Mouse (Mus musculus): ENCODE data around the gene Rras. TPM values are rescaled to one million over a fixed set of nuclear protein-coding genes. Genes with fewer than 3 reads are reported as not detected.

Rras gene
- total RNA-seq, 2 experiments from 2014 or later, result 1.1 to 6.1 TPM

DNA sequence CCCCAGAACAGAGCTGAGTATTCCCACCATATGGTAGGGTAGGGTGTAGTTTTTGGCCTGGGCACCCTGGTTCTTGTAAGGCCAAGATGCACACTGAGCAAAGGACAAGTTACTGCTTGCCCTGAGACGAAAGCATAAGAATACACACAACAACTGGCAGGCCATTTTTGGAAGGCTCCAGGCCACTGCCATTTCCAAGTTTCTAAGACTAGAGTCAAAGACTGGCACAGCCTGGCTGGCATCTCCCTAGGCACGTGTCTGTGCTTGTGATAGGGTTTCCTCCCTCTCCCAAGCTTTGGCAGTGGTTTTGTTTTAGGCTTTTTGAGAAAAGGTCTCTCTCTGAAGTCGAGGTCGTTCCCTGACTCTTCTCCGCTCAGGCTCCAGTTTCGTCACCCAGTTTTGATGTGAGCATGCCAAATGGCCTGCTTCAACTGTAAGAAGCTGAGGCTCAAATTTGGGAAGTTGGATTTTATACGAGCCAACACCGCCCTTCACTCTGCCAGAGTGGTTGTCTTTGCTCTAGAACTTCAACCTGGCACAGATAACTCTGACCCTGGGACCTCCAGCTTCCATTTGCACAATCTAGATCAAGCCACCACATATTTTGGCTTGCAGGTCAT lies 8.0 kb downstream of the Rras start:
- ATAC-seq (replicated peaks; ENCODE audit: poor library complexity), result no peak

DNA sequence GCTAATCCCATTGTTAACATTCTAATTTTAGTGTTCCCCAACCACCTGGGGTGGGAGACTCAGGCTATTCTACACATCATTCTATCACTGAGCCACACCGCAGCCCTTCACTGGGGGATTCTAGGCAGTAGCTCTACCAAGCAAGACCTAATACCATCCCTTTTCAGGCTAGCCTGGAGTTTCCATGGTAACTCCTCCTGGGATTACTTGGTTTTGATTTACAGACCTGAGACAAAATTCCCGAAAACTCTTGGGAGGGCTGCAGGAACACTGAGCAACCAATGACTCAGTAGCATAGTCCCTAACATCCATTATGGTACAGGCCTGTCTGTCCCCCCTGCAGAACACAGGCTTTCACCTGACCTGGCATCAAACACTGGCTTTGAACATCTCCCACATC lies 8.5 kb downstream of the Rras start:
- no peak for ATAC-seq (replicated peaks; ENCODE audit: poor library complexity)

DNA sequence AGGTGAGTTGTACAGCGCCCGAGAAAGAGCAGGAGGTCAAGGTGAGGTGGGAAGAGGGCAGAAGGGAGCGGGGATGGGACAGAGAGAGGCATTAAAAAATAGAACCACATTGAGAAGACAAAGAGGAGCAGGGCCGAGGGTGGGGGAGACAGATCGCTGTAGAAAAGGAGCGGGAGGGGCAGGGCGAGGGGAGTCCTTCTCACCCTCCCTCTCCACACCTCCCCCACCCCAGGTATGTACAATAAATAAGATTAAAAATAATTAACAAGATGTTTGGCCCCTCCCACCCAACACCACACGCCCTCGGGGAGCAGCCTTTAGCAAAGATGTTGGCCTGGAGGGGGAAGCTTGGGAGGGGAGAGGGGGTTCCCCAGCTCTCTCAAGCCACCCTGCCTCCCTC lies 10.0 kb downstream of the Rras start:
- ATAC-seq (replicated peaks; ENCODE audit: poor library complexity), result no peak

DNA sequence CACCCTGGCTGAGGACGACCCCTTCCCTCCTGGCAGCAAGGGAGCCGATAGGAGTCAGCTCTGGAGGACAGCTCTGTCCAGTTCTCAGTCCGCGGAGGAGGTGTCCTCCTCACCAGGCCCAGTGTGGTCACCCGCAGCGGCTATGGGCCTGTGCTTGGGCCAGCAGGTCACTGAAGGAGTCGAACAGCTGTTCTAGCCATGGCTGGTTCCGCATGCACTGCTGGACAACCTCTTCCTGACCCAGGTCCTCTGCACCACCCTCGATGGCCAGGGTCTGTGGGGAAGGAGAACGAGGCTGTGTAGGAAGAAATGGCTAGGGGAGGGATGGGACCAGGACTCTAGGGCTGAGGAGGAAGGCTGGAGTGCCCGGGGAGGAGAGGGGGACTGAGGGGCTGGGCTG lies 10.6 kb downstream of the Rras start:
- no peak for ATAC-seq (replicated peaks; ENCODE audit: poor library complexity)

DNA sequence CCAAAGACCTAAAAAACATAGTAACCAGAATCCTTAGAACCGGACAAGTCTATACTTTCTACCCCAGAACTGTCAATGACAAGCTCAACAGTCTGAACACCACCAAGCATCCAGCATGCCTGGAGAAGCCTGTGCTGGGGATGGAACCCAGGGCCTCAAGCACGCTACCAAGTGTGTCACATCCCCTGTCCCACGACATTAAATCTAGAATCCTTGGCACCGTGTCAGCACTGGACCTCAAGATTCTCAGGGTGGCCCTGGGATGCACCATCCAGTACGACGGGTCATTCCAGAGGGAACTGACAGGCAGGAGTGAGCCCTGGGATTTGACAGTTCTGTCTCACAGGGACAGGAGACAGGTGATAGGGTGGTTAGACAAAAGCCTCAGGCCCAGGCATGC lies 12.2 kb downstream of the Rras start:
- ATAC-seq (replicated peaks; ENCODE audit: poor library complexity), result no peak

DNA sequence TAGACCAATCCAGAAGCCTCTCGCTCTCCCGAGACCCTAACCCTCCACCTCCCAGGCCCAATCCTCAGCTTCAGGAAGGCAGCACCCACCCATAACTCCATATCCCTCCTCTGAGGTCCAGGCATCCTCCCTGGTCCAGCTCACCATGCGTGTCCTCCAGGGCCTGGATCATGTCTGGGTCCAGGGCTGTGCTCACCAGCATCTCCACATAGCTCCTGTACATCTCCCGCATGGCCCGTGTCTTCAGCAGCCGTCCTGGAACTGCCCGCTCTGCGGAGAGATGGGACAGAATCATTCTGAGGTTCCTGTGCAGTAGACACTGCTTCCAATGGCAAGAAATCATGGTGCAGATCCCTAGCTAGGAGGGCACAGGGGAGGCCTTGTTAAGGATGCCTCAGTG lies 13.1 kb downstream of the Rras start:
- ATAC-seq (replicated peaks; ENCODE audit: poor library complexity), result no peak

DNA sequence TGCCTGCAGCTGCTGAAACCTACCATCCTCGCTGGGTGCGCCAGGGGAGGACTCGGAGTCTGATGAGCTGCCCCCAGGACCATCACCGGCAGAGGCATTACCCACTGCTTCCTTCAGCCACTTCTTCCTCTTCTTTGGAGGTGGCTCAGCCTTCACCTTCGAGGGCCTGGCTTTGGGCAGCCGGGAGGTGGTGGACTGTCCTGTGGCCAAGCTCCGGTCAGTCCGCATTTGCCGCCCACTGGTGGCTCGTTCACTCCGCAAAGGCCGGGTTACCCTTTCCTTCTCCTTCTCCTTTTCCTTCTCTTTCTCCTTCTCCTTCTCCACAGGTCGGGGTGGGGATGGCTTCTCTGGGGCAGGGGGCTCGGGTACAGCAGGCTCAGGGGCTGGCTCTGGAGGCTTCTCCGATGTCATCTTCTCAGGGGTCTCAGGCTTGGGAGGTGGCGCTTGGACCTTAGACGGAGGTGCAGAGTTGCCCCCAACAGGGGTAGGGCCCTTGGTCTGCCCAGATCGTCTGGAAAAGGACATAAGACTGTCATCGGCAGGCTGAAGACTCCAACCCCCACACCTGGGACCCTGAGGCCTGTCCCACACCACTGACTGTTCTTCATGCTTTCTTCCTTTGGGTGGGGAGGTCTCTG lies 16.1 kb downstream of the Rras start:
- ATAC-seq (replicated peaks; ENCODE audit: poor library complexity), result no peak

DNA sequence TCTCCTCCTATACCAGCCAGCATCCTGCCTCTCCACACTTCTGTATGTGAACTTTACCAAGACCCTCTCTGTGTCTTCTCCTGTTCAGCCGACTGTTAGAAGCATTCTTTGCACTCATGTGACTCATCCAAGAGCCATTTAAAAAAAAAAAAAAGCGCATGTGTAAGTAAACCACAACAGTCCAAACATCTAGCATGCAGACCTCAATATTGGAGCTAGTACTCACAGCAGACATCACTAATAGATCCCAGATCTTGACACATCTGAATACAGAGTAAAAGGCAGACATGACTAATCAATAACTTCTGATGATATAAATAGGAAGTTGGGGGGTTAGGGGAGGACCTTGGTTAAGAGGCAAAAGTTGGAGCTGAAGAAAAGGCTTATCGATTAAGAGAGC lies 17.9 kb downstream of the Rras start:
- no peak for ATAC-seq (replicated peaks; ENCODE audit: poor library complexity)

DNA sequence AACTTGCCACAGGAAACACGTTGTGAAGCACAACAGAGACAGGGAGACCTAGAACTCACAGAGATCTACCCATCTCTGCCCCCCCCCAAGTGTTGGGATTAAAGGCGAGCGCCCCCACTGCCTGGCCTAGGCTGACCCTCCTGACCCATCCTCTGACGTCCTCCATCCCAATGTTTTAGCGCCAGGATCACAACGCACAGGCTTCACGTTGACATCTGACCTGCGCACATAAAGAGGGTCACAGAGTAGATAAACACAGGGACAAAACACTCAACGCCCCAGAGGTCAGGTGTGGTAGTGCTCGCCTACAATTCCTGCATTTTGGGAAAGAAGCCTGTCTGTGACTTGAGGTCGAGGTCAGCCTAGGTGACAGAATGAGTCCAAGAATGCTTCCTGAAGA lies 18.9 kb downstream of the Rras start:
- no peak for ATAC-seq (replicated peaks; ENCODE audit: poor library complexity)

DNA sequence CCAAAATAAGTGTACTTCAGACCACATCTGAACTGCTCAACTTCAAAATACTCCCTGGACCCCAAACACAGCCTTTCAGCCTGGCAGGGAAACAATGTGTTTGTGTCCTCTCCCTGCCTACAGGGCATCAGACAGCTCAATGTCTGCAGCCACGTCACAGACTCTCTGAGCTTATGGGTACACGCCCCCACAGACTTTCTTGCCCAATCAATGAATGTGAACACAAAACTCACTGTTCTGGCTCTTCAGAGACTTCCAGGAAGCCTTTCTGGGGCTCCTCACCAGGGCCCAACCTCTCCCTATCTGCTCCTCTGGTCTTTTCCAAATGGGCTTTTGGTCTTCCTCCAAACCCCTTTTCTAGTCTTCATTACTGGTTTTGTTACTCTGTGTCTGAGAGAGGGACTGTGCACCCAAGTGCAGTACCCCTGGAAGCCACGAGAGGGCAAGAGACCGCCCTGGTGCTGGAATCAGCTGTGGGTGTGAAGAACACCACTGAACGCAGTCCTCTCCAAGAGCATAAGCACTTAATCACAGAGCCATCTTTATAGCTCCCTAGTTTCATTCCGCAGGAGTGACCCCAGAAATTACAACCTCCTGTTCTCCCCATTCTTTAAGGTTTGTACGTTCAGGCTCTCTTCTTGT lies 20.1 kb downstream of the Rras start:
- peak; percentile 97 for ATAC-seq (replicated peaks; ENCODE audit: poor library complexity)

DNA sequence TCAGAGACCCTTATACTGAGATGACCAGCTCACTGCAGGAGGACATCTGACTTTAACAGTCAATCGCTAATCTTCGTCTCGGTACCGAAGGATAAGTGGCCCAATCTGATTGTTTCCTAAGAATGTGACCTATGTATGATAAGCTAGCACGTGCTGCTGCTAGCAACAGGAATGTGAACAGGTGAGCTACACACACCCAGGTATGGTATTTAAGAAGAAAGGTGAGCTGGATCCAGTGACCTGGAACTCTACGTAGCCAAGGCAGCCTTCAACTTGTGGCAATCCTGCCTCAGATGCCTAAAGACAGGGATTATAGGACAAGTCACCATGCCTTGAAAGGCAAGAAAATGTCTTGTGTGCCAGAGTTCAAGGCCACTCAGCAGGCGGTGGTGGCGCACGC lies 20.6 kb downstream of the Rras start:
- ATAC-seq (replicated peaks; ENCODE audit: poor library complexity), result no peak

DNA sequence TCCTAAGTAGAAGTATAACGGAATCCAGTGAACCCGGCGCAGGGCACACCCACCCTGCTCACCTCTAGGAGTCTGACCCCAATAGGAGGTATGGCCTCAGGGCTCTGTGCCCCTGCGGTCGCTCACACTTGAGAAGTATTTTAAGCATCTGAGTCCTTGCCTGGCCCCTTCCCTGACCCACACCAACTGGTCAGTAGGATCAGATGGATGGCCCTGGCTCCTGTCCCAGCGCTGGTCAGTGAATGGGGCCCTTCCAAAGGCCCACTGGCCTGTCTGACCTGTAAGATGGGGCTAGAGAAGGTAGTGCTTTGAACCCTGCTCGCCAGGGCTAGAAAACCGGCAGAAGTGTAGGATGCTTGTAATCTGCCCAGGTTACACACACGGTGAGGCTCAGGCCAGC lies 23.1 kb downstream of the Rras start:
- no peak for ATAC-seq (replicated peaks; ENCODE audit: poor library complexity)

DNA sequence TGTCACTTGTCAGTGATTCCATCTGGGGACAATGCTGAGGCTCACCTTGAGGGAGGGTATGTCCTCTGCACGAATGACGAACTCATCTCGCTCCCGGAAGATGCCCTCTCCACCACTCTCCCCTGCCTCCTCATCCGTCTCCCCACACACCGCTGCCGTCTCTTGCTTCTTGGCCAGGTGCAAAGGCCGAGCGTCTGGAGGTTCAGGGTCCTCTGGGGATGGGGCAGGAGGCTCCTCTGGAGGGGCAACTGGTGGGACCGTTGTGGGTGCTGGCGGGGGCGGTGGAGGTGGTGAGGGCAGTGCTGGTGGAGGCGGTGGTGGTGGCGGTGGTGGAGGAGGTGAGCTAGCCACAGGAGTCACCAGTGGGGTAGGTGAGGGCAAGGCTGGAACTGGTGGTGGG lies 25.5 kb downstream of the Rras start:
- no peak for ATAC-seq (replicated peaks; ENCODE audit: poor library complexity)

DNA sequence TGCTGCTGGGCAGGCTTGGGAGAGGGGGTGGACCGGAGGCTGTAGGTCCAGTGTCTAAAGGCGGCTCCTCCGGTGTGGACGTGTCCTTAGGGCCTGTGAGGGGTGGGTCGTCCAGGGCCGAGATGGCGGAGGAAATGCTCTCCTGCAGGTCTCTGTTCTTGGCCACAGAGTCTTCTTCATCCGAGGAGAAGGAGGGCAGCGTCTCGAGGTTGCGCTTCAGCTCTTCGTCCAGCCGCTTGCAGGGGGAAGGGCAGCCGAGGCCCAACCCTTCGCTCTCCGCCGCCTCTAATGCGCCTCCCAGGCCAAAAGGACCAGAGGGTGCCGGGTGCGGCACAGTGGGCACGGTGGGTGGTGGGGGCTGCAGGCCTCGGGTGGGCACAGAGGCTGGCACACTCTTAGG lies 28.0 kb downstream of the Rras start:
- no peak for ATAC-seq (replicated peaks; ENCODE audit: poor library complexity)

DNA sequence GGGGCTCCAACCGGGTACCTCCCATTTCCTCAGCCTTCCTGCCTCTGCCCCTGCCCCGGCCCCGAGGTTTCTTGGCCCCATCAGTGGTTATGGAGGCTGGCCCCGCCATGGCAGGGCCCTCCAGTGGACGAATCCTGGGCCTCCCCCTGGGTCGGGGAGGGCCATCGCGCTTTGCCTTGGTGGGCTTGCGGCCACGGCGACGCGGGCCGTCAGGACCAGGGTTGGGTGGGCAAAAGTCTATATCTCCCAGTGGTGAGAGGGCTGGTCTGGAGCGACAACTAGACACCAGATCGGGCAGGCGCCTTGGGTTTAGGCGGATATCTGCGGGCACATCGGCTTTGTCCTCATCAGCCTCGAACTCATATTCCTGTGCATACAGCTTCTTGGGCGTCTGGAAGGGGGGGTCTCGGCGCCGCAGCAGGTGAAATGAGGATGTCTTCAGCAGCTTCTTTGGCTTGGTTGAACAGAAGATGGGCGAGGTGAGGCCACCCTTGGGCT lies 29.1 kb downstream of the Rras start:
- ATAC-seq (replicated peaks; ENCODE audit: poor library complexity), result no peak

DNA sequence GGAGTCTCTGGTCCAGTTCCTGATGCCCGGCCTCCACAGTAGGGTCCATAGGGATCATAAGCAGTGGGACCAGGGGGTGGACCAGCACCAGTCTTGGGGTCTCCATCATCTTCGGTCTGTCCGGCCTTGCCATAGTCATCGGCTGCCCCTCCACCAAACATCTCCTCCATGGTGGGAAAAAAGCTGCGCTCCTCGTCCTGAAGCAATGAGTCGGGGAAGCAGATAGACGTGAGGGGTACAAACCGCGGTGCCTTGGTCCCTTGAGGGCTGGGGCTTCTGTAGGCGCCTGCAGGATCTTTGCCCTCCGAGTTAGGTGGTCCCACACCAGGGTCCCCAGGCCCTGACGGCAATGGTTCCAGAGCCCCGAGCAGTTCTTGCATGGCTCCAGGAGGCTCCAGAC lies 29.7 kb downstream of the Rras start:
- ATAC-seq (replicated peaks; ENCODE audit: poor library complexity), result no peak

DNA sequence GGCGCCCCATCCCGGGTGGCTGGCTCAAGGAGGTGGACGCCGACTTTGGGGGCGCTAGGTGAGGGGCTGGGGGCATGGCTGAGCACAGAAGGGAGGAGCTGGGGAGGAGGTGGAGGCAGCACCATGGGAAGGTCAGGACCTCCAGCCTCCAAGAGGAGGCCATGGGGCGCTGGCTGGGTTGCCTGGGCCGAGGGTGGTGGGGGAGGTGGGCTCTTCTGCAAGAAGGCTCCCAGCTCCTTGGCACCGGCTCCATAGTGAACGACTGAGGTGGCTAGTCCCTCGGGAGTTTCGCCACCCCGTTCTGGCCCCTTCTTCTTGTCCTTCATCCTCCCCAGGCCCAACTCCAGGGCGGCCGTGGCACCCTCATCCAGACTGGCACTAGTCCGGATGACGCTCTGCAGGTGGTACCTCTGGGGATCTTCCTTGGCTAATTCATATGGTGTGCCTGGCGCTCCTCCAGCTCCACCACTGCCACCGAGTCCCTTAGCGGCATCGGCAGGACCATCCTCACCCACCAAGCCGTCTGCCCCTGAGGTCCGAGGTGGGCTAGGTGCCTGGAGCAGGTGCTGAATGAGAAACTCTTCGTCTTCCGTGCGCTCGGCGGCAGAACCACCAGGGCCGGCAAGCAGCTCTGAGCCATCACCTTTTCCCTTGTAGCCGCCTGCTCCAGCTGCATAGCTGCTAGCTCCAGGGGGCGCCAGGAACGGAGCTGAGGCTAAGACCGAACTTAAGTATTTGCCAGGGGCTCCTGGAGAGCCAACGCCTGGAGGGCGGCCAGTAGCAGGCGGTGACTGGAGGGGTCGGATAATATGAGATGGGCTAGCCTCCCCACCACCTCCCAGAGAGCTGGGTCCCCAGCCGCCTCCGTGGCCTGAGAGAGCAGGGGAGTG lies 30.5 kb downstream of the Rras start:
- ATAC-seq (replicated peaks; ENCODE audit: poor library complexity), result no peak

DNA sequence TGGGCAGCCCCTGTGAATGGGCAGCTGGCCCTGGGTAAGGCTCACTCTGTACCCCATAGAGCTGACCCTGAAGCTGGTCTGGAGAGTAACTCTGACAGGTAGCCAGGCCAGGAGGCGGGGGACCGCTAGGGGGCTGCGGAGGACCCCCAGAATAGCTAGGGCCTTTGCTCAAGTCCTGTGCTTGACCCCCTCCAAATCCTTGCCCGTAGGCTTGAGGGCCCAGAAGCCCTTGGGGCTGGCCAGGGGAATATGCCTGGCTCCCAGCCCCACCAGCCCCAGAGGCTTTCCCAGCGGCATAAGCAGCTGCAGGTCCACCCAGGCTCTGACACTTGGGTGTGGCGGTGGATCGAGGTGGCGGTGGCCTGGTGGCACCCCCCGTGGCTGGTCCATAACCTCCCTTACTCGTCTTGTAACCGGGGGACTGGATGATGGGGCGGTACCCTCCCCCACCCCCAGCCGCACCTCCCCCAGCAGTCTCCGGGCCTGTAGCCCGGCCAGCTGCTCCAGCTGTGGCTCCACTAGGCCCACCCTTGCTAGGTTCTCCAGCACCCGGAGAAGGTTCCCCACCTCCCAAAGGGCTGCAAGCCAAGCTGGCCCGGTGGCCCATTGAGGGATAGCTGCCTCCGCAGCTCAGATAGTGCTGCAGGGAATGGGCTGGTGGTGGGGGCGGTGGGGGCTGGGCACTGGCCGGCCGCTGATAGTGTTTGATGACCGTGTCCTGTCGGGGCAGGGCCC lies 31.3 kb downstream of the Rras start:
- ATAC-seq (replicated peaks; ENCODE audit: poor library complexity), result no peak

DNA sequence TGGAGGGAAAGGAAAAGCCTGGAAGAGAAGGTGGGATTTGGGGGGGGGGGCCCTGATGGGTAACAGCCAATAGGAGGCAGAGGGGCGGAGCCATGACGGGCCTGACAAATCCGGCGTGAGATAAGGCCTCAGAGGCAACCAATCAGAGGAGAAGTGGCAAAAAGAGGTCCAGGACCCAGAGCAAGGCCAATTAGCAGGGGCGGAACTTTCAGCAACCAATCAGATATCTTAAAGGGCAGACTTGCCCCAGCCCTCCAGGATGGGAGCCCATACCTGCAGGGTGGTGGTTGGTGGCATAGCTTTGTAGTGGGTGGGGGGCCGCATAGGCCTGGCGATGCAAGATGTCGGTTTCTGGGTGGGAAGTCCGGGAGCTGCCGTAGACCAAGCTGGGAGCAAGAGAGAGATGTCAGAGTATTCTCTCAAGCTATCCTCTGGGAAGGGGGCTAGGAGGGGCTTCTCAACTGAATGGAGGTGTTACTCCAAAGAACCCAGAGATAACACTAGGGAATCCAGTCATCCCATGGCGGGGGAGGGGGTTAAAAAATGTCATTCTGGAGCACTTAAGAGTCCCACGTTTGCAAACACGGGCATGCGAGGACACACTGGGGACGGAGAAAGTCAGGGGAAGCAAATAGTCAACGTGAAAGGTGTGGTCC lies 33.3 kb downstream of the Rras start:
- ATAC-seq (replicated peaks; ENCODE audit: poor library complexity), result peak; percentile 20

DNA sequence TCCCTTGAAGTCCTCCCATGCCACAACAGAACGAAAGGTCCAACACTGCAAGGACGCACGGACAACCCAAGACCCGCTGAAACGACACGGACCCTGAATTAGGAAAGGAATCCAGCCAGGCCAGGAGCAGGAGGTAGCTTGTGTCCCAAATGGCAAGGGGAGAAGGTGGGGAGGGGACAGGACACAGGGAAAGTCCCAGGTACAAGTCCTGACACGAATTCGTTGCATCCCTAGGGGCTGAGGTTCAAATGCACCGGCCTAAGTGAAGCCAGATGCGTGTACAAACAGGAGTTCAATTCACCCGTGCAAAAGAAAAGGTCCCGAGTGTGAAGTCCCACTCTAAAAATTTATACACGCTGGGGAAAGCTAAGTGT lies 33.8 kb downstream of the Rras start:
- no peak for ATAC-seq (replicated peaks; ENCODE audit: poor library complexity)

Data from megakaryocyte progenitor cell, adult 5-6 weeks (primary cell).